Mouse (Mus musculus) lung, adult 2 months (tissue): ENCODE data around the gene Dsn1.

Experiments
- CTCF ChIP-seq: fragments of 200-500 bp; IDR thresholded peaks from 2 replicates; pipeline ENCODE4 v1.5.1; 2011; ENCODE audit warnings: mild to moderate bottlenecking, low read length, control low read depth; ENCODE audit not compliant: insufficient read depth
- POLR2A ChIP-seq: fragments of 200-500 bp; IDR thresholded peaks from 2 replicates; pipeline ENCODE4 v1.6.1; 2011; ENCODE audit warnings: low read depth, mild to moderate bottlenecking, control low read depth, low read length, borderline replicate concordance; ENCODE audit errors: extremely low read depth

DNA sequence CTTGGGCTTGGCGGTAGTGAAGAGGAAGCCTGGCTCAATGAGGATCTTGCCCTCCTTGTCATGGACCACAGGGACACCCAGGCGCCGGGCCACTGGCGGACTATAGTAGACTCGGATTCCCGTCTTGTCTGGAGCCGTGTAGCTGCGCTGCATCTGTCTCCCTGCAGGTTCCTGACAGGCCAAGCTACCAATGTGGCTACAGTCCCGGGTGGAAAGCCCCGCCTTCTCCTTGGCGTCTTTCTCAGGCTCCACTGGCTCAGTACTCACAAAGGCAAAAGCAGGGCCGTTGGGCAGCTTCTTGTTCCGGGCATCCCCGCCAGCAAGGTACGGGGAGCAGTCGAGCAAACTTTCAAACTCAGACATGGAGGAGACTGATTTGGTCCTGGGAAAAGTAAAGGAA lies 14.2 kb upstream of the Dsn1 start:
- TF ChIP-seq CTCF (no peak), POLR2A (no peak)
